Mouse (Mus musculus): ENCODE measurements around the gene H13.

DNA sequence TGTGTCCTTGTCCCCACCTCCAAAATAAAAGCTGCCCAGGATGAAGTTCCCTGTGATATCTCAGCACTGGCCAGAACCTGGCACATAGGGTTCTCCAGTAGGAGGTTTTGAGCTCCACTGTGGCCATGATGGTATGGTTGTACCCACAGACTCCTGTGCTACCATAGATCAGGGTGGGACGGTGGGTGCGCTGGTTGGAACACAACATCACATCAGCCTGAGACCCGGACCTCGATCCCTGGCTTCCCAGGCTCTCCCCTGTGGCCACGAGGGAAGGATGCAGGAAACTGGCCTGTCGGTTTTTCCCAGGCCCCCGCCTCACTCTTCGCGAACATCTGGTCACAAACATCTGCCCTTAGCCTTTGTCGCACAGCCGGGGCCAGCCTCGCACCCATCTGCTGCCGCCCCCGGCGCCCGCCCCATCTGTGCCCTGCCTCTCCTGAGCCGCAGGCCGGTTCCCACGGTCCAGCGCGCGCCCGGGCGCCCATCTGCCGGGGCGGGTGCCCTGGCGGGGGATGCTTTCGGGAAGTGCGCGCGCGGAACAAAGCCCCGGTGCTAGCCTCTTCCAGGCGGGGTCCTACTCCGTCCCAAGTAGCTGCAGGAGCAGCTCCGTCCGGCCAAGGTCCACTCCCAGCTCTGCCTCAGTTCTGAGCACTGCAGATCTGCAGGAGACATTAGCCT, 54.5 kb downstream of the H13 start:
- TF ChIP-seq POLR2A (IDR thresholded peaks at IDR 0.05; ENCODE audit: borderline replicate concordance, insufficient read depth, low read length) (no peak), CTCF (IDR thresholded peaks at IDR 0.05; ENCODE audit: borderline replicate concordance, insufficient read depth, low read depth, low read length) (no peak)

Data from cerebellum, adult 2 months (tissue).